Mouse (Mus musculus) spleen, adult 2 months (tissue): ENCODE measurements around the gene Ryr2. TPM values are rescaled to one million over a fixed set of nuclear protein-coding genes. Genes with fewer than 3 reads are reported as not detected.

ENCODE experiments used
- DNase-seq, 2 experiments: peaks; one replicate each; pipeline versions ENCODE4 v3.0.0 to v3.0.0-alpha.2; 2012 to 2021; ENCODE audit warnings: low spot score in 2 of 2, low read depth in 1 of 2
- H3K27ac ChIP-seq: fragments of 200-500 bp; 2 replicates; pipeline ENCODE4 v1.5.1; 2012; ENCODE audit warnings: low read length, inconsistent platforms; ENCODE audit not compliant: insufficient read depth
- H3K27me3 ChIP-seq: fragments of 200-500 bp; 2 replicates; pipeline ENCODE4 v1.6.1; 2012; ENCODE audit warnings: mild to moderate bottlenecking, moderate library complexity, low read length, inconsistent platforms; ENCODE audit not compliant: control insufficient read depth, insufficient read depth
- H3K36me3 ChIP-seq: fragments of 200-500 bp; 2 replicates; pipeline ENCODE4 v1.6.1; 2012; ENCODE audit warnings: mild to moderate bottlenecking, low read length, inconsistent platforms; ENCODE audit not compliant: control insufficient read depth, insufficient read depth
- H3K4me1 ChIP-seq: fragments of 200-500 bp; 2 replicates; pipeline ENCODE4 v1.6.1; 2011; ENCODE audit warnings: inconsistent platforms; ENCODE audit not compliant: control insufficient read depth, insufficient read depth, insufficient read length
- H3K4me3 ChIP-seq: fragments of 200-500 bp; 2 replicates; pipeline ENCODE4 v1.5.1; 2011; ENCODE audit warnings: mild to moderate bottlenecking, inconsistent platforms; ENCODE audit not compliant: insufficient read depth, insufficient read length; ENCODE audit errors: extremely low read depth
- CTCF ChIP-seq: fragments of 200-500 bp; IDR thresholded peaks from 2 replicates; pipeline ENCODE4 v1.5.1; 2011; ENCODE audit warnings: mild to moderate bottlenecking, inconsistent platforms; ENCODE audit not compliant: insufficient read depth, insufficient read length, insufficient replicate concordance; ENCODE audit errors: extremely low read depth
- POLR2A ChIP-seq: fragments of 200-500 bp; IDR thresholded peaks from 2 replicates; pipeline ENCODE4 v1.6.1; 2011; ENCODE audit warnings: low read depth, low read length, inconsistent platforms
- WGBS: fragments of 180-500 bp; shearing (Covaris S2); methylation state at CpG from one replicate; pipeline ENCODE4 v1.1.7; 2018; 5-methylcytosine and 5-hydroxymethylcytosine counted together
- polyA plus RNA-seq: library from polyadenylated mRNA; depleted of rRNA; stranded (reverse); fragments of >200 nt; gene quantifications from 2 replicates; pipeline ENCODE4 v1.2.3, GENCODE M21; 2012

Ryr2 gene
- polyA plus RNA-seq, 1 experiment, result 0.27 TPM

- DNase-seq, result no peak
- TF ChIP-seq CTCF (no peak), POLR2A (no peak)
- peaks cover 9% of the 10 kb centered on the region for H3K27me3 ChIP-seq
- 3% methylated on average over 67 of the region's 67 CpGs for WGBS
- no peaks in the 10 kb centered on the region for H3K4me1 ChIP-seq
- no peaks in the 10 kb centered on the region for H3K36me3 ChIP-seq
- no peak overlapping the region for H3K27ac ChIP-seq
- H3K4me3 ChIP-seq, result peak overlapping the region; percentile 35; the same call in 1 of the 2 replicates
Measured at GRCm38 (mm10) chr13:12105830-12106628, 716 bp downstream of the Ryr2 start.

GRCm38 (mm10) chr13:12105231-12105829 is 1.4 kb downstream of the Ryr2 start:
- Histone ChIP-seq H3K4me3 (no peak overlapping the region; the same call in 1 of the 2 replicates), H3K4me1 (no peaks in the 10 kb centered on the region), H3K27ac (no peak overlapping the region), H3K27me3 (peaks cover 9% of the 10 kb centered on the region), H3K36me3 (no peaks in the 10 kb centered on the region)
- TF ChIP-seq POLR2A (no peak), CTCF (no peak)
- DNase-seq, result no peak
- WGBS, result 14% methylated on average over 17 of the region's 17 CpGs

- WGBS, result 65% methylated on average over 1 of the region's 1 CpGs
- H3K4me3 ChIP-seq, result no peak overlapping the region
- H3K27me3 ChIP-seq, result peaks cover 9% of the 10 kb centered on the region
- TF ChIP-seq CTCF, result no peak
- TF ChIP-seq POLR2A, result no peak
- DNase-seq, result no peak
- no peaks in the 10 kb centered on the region for H3K36me3 ChIP-seq
- H3K4me1 ChIP-seq, result no peaks in the 10 kb centered on the region
- no peak overlapping the region for H3K27ac ChIP-seq
Measured at GRCm38 (mm10) chr13:12104318-12104717, 2.4 kb downstream of the Ryr2 start.

- TF ChIP-seq POLR2A (no peak), CTCF (no peak)
- Histone ChIP-seq H3K4me1 (no peaks in the 10 kb centered on the region), H3K27ac (no peak overlapping the region), H3K27me3 (peaks cover 9% of the 10 kb centered on the region), H3K36me3 (no peaks in the 10 kb centered on the region), H3K4me3 (no peak overlapping the region)
- no peak for DNase-seq
- 76% methylated on average over 3 of the region's 3 CpGs for WGBS
Measured at GRCm38 (mm10) chr13:12103017-12103416, 3.7 kb downstream of the Ryr2 start.

- H3K27ac ChIP-seq, result no peak overlapping the region
- TF ChIP-seq CTCF (no peak), POLR2A (no peak)
- H3K36me3 ChIP-seq, result no peaks in the 10 kb centered on the region
- no peaks in the 10 kb centered on the region for H3K27me3 ChIP-seq
- no peak for DNase-seq
- H3K4me3 ChIP-seq, result no peak overlapping the region
- 93% methylated on average over 3 of the region's 3 CpGs for WGBS
- no peaks in the 10 kb centered on the region for H3K4me1 ChIP-seq
Measured at GRCm38 (mm10) chr13:12099446-12099845, 7.3 kb downstream of the Ryr2 start.

GRCm38 (mm10) chr13:12098981-12099380 is 7.8 kb downstream of the Ryr2 start:
- H3K4me1 ChIP-seq, result no peaks in the 10 kb centered on the region
- H3K27me3 ChIP-seq, result no peaks in the 10 kb centered on the region
- H3K27ac ChIP-seq, result no peak overlapping the region
- DNase-seq, result no peak
- H3K36me3 ChIP-seq, result no peaks in the 10 kb centered on the region
- TF ChIP-seq POLR2A, result no peak
- no peak for TF ChIP-seq CTCF
- WGBS, result 90% methylated on average over 1 of the region's 1 CpGs
- no peak overlapping the region for H3K4me3 ChIP-seq

- H3K4me1 ChIP-seq, result no peaks in the 10 kb centered on the region
- H3K4me3 ChIP-seq, result no peak overlapping the region
- no peaks in the 10 kb centered on the region for H3K27me3 ChIP-seq
- WGBS, result 89% methylated on average over 3 of the region's 3 CpGs
- H3K27ac ChIP-seq, result no peak overlapping the region
- no peak for TF ChIP-seq POLR2A
- no peak for TF ChIP-seq CTCF
- H3K36me3 ChIP-seq, result no peaks in the 10 kb centered on the region
- no peak for DNase-seq
Measured at GRCm38 (mm10) chr13:12096382-12096932, 10.3 kb downstream of the Ryr2 start.
